Mouse (Mus musculus) gastrocnemius, adult 18-20 months (tissue): Measurements from ENCODE around the gene Cfap20. TPM values are rescaled to one million over a fixed set of nuclear protein-coding genes. Genes with fewer than 3 reads are reported as not detected.

Experiments
- DNase-seq: peaks from one replicate; pipeline ENCODE4 v3.0.0; 2021; ENCODE audit warnings: low spot score
- total RNA-seq, 2 experiments: library from RNA; stranded (reverse); gene quantifications; 2 replicates each; pipeline ENCODE4 v1.2.3; 2021

Cfap20 gene
- total RNA-seq, 2 experiments from 2014 or later, result 6.0 to 6.5 TPM

GRCm38 (mm10) chr8:95375374-95375930 is 59.2 kb downstream of the Cfap20 start:
- no peak for DNase-seq

- no peak for DNase-seq
Measured at GRCm38 (mm10) chr8:95374429-95374828, 60.2 kb downstream of the Cfap20 start.

- DNase-seq, result peak; percentile 44
Measured at GRCm38 (mm10) chr8:95373389-95374002, 61.2 kb downstream of the Cfap20 start.

Other genes starting within 250 kb of the Cfap20 start
- gene Kifc3, start 232.1 kb downstream of the Cfap20 start, total RNA-seq, result 10 to 100 TPM in 1 of 2 experiments, 1 to 10 TPM in 1; 8.7 to 14.5 TPM
- under 1 TPM; 0.05 to 0.07 TPM for gene Cngb1, start 128.3 kb downstream of the Cfap20 start, total RNA-seq
- gene Tepp, start 124.3 kb downstream of the Cfap20 start, total RNA-seq, result not detected
- gene Zfp319, start 102.9 kb downstream of the Cfap20 start, total RNA-seq, result 1 to 10 TPM; 2.8 to 3.2 TPM
- 1 to 10 TPM; 4.8 to 5.7 TPM for gene Usb1, start 102.6 kb downstream of the Cfap20 start, total RNA-seq
- gene Mmp15, start 82.6 kb downstream of the Cfap20 start, total RNA-seq, result 10 to 100 TPM; 16.8 to 17.8 TPM
- gene Csnk2a2, start 55.2 kb upstream of the Cfap20 start, total RNA-seq, result 10 to 100 TPM; 24.2 to 24.7 TPM
- gene Ccdc113, start 99.2 kb upstream of the Cfap20 start, total RNA-seq, result not detected
- not detected for gene Prss54, start 141.5 kb upstream of the Cfap20 start, total RNA-seq
- gene Gins3, start 198.6 kb upstream of the Cfap20 start, total RNA-seq, result under 1 TPM; 0.38 to 0.66 TPM
- 1 to 10 TPM; 3.8 to 6.2 TPM for gene Ndrg4, start 242.1 kb upstream of the Cfap20 start, total RNA-seq